Mouse (Mus musculus) cerebral cortex, adult 2 months (tissue): ENCODE results near the gene Capn2.

ENCODE experiments used
- whole genome bisulfite sequencing: fragments of 180-500 bp; shearing (Covaris S2); methylation state at CpG from one replicate; pipeline ENCODE4 v1.1.7; 2018; 5-methylcytosine and 5-hydroxymethylcytosine counted together

Capn2 gene

GRCm38 (mm10) chr1:182461813-182462212 lies 55.6 kb downstream of the Capn2 start:
- 69% methylated on average over 10 of the region's 10 CpGs for WGBS

GRCm38 (mm10) chr1:182461261-182461660 lies 56.1 kb downstream of the Capn2 start:
- 56% methylated on average over 7 of the region's 7 CpGs for WGBS

DNA sequence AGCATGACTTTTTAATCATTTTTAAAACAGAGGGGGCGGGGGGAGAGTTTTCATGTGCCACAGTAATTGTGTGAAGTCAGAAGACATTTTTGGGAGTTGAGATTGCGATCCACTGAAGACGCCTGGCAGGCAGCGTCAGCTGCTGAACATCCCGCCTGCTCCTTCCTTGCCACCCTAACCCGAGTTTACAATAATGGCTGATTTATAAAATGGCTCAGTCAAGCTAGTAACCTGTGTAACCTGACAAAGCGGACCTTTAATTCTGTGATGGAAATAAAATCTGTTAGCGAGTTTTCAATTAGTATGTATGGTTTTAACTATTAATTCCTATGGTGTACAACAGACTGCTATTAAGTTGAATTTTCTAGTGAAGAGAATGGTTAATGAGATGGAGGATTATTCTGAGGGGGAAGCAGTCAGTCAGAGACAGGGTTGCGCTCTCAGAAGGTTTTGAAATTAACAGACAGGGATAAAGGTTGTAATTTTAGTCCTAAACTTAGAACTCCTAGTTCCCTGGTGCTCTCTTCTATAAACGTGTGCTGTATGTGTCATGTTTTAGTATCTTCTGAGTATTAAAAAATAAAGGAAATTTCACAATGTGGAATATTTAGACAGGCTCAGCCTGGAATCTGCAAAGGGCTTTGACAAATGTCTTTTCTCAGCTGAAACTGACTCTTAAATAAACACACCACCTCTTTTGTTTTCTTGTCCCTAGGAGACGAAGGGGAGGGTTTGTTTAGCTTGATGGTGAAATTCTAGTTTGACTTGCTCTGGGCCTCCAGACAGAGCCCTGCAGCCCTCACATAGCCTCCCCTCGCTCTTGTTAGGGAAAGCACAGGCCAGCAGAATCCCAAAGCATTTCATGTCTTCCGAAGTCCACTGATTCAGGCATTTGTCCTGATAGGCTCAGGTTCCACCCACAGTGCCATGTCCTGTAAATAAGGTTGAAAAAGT lies 56.8 kb downstream of the Capn2 start:
- WGBS, result 75% methylated on average over 13 of the region's 13 CpGs

GRCm38 (mm10) chr1:182459436-182459835 lies 58.0 kb downstream of the Capn2 start:
- 87% methylated on average over 8 of the region's 8 CpGs for WGBS

GRCm38 (mm10) chr1:182458556-182458955 lies 58.9 kb downstream of the Capn2 start:
- 72% methylated on average over 19 of the region's 19 CpGs for WGBS

DNA sequence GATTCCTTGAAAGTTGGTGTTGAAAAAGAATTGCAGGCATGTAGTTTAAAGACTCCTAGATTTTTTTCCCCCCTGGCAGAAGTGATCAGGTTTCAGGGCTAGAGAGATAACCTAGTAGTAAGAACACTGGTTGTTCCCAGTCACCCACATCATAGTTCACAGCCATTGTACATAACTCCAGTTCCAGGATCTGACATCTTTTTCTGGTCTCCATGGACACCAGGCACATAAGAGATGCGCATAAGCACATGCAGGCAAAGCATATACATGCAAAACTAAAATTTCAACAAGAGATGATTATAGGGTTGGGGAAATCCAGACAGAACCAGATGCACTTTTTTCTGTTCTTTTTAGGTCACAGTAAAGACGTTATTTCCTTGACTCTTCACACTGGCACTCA lies 62.3 kb downstream of the Capn2 start:
- 47% methylated on average over 2 of the region's 2 CpGs for WGBS

- WGBS, result 92% methylated on average over 4 of the region's 4 CpGs
These were observed 64.9 kb downstream of the Capn2 start for GRCm38 (mm10) chr1:182452473-182452872.

DNA sequence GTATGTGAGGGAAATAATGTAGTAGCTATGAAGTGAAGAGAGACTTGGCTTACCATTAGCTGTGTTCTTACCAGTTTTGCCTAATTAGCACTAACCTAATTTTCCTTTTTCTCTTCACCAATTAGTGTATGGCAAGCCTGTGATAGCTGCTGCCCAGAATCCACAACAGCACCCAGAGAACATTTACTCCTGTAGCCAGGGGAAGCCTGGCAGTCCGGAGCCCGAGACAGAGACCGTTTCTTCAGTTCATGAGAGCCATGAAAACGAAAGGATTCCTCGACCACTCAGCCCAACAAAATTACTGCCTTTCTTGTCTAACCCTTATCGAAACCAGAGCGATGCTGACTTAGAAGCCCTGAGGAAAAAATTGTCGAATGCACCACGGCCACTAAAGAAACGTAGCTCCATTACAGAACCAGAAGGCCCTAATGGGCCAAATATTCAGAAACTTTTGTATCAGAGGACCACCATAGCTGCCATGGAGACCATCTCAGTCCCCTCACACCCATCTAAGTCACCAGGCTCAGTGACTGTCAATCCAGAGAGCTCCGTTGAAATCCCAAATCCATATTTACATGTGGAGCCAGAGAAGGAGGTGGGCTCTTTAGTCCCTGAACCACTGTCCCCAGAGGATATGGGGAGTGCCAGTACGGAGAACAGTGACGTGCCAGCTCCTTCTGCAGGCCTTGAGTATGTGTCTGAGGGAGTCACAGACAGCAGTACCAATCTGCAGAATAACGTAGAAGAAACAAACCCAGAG lies 69.0 kb downstream of the Capn2 start:
- 80% methylated on average over 14 of the region's 14 CpGs for WGBS

GRCm38 (mm10) chr1:182444116-182444515 lies 73.3 kb downstream of the Capn2 start:
- WGBS, result 83% methylated on average over 2 of the region's 2 CpGs

- 73% methylated on average over 18 of the region's 18 CpGs for WGBS
These were observed 75.5 kb downstream of the Capn2 start for GRCm38 (mm10) chr1:182441791-182442473.

- 74% methylated on average over 5 of the region's 5 CpGs for WGBS
These were observed 77.7 kb downstream of the Capn2 start for GRCm38 (mm10) chr1:182439546-182440222.

GRCm38 (mm10) chr1:182436746-182437145 lies 80.7 kb downstream of the Capn2 start:
- WGBS, result 68% methylated on average over 5 of the region's 5 CpGs

DNA sequence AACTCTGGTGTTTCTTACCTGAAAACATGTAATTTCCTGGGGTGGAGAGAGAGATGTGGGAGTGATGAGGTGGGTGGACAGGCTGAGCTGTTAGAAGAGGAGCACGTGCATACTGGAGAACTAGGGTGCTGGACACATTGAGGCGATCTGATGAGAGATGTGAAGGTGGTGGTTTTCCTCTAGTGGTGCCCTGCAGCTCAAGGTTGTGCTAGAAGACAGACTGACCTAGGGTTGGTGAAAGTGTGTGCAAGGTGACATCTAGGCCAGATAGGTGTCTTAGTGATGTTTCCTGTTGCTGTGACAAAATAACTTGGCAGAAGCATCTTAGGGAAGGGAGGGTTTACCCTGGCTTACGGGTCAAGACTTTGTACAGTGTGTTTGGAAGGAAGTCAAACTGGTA lies 85.3 kb downstream of the Capn2 start:
- 68% methylated on average over 3 of the region's 3 CpGs for WGBS

GRCm38 (mm10) chr1:182430676-182431075 lies 86.7 kb downstream of the Capn2 start:
- WGBS, result 97% methylated on average over 2 of the region's 2 CpGs

DNA sequence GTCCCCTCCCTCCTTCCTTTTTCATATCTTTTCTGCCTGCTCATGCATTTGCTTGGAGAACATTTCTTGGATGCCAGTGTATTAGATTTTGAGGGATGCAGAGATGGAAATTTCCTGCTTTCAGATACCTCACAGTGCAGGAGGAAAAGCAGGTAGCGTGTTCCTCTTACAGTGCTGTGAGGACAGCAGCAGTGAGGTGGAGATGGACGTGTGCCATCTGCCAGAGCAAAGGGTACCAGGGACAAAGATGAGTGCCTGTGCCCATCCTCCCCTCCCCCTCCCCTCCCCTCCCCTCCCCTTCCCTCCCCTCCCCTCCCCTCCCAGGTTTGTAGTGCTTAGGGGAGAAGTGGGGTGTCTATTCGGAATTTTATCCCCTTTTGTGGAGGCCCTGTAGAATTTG lies 87.6 kb downstream of the Capn2 start:
- 81% methylated on average over 3 of the region's 3 CpGs for WGBS

GRCm38 (mm10) chr1:182427426-182427825 lies 90.0 kb downstream of the Capn2 start:
- 70% methylated on average over 1 of the region's 1 CpGs for WGBS

GRCm38 (mm10) chr1:182426444-182426843 lies 91.0 kb downstream of the Capn2 start:
- WGBS, result 61% methylated on average over 2 of the region's 2 CpGs

GRCm38 (mm10) chr1:182425176-182425575 lies 92.2 kb downstream of the Capn2 start:
- WGBS, result 70% methylated on average over 3 of the region's 3 CpGs

DNA sequence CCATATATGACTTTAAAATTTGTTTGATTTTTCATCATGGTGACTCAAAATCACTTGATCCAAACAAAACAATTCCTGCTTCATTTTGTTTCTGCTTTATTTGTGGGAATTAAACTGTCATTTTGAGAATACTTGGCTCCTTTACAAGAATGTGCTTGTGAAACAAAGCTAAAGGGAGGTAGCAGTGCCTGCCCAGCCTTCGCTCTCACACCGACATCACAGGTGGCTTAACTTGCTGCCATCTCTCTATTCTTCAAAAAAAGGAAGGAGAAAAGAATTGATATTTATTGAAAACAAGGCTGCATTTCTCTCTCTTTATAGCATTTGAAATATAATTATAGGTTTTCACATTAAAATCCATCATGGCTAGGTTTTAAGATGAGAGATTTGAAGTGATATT lies 93.1 kb downstream of the Capn2 start:
- whole genome bisulfite sequencing, result 54% methylated on average over 2 of the region's 2 CpGs

DNA sequence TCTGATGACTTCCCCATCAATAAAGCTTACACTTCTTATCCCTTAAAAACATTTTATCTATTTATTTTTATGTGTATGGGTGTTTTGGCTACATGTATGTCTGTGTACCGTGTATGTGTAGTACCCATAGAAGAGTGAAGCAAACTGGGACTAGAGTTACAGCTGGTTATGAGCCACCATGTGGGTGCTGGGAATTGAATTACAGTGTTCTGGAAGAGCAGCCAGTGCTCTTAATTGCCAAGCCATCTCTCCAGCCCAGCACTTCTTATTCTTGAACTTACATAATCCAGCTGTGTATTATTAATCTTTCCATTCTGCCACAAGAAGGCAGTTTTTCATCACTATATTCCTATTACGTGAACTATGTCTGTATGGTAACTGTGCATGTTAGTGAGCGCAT lies 97.9 kb downstream of the Capn2 start:
- WGBS, result 87% methylated on average over 3 of the region's 3 CpGs
